Mouse (Mus musculus) liver, embryonic 14.5 days (tissue): Measurements from ENCODE around the gene Gm9736.

Experiments
- CTCF ChIP-seq: IDR thresholded peaks from 2 replicates; pipeline ENCODE4 v1.5.1; 2016; ENCODE audit warnings: antibody characterized with exemption, low read depth, control low read depth
- EP300 ChIP-seq: IDR thresholded peaks from 2 replicates; pipeline ENCODE4 v1.6.1; 2016; ENCODE audit warnings: antibody characterized with exemption, low read depth

- no peak for TF ChIP-seq CTCF
- no peak for TF ChIP-seq EP300
Observed at GRCm38 (mm10) chr10:77769727-77770126, 18.6 kb upstream of the Gm9736 start.
